Mouse (Mus musculus): ENCODE data around the gene L3mbtl3. TPM values are rescaled to one million over a fixed set of nuclear protein-coding genes. Genes with fewer than 3 reads are reported as not detected.

Gene L3mbtl3
- polyA plus RNA-seq, 1 experiment from 2014 or later = 12.2 TPM

DNA sequence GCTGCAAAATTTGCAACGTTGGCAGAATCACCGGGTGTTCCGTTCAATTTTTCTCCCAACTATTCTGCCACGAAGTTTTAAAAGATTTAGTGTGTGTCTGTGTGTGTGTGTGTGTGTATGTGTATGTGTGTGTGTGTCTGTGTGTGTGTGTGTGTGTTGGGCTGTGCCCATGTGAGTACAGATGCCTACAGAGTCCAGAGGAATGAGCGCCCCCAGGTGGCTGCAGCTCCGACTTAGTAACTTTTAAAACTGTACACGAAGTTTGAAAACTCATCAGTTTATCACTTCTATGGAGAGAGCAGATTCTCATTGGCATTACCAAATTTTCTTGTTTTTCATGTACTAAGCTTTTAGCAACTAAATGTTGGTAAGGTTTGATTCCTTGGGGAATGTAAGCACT, 78.1 kb downstream of the L3mbtl3 start:
- no peak overlapping the region for H3K4me3 ChIP-seq
- no peaks in the 10 kb centered on the region for H3K4me1 ChIP-seq (replicated peaks)
- H3K27me3 ChIP-seq (replicated peaks) = no peaks in the 10 kb centered on the region
- peaks cover 24% of the 10 kb centered on the region for H3K36me3 ChIP-seq
- H3K9ac ChIP-seq = no peak overlapping the region
- no peak for ATAC-seq (ENCODE audit: insufficient number of reproducible peaks, low FRiP score)
- WGBS = 84% methylated on average over 7 of the region's 7 CpGs
- H3K9me3 ChIP-seq (replicated peaks) = no peaks in the 10 kb centered on the region
- no peak overlapping the region for H3K27ac ChIP-seq (ENCODE audit: poor library complexity, severe bottlenecking)
- no peak overlapping the region for H3K4me2 ChIP-seq

DNA sequence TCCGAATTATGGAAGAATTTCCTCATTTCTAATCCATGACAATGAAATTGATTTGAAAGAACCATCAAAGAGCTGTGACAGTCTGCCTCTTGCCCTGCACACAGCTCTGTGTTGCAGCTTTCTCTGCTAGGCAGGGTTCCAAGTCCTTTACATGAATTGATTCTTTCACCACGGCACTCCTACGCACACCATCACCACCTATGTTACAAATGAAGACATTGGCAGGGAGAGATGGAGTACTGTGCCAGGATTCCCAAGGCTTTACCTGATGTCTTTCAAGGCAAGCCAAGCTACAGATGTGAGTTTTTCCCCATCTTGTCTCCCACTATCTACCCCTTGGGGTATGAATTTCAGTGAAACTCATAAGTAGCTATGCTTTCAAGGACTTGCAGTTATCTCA, 78.6 kb downstream of the L3mbtl3 start:
- no peak overlapping the region for H3K4me3 ChIP-seq
- ATAC-seq (ENCODE audit: insufficient number of reproducible peaks, low FRiP score) = no peak
- no peak overlapping the region for H3K27ac ChIP-seq (ENCODE audit: poor library complexity, severe bottlenecking)
- no peaks in the 10 kb centered on the region for H3K27me3 ChIP-seq (replicated peaks)
- no peak overlapping the region for H3K9ac ChIP-seq
- peaks cover 26% of the 10 kb centered on the region for H3K36me3 ChIP-seq
- H3K9me3 ChIP-seq (replicated peaks) = no peaks in the 10 kb centered on the region
- no peaks in the 10 kb centered on the region for H3K4me1 ChIP-seq (replicated peaks)
- WGBS = 71% methylated on average over 3 of the region's 3 CpGs
- no peak overlapping the region for H3K4me2 ChIP-seq

DNA sequence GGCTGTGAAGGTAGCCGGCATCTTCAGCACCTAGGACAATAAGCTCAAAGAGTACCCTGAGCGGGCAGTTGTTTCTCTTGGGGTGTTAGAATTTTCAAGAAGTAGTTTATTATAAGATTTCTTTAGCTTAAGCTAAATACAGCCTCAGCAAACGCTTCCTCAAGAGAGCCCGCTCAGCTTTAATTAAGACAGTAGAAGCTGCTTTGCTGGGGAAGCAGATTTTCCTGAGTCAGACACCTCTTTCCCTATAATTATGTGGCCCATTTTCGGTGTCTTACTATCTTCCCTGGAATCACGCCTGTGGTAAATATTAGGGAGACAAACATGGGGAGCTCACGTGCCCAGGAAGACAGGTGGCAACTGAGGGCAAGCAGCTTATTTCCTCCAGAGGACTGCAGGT, 88.6 kb downstream of the L3mbtl3 start:
- H3K9me3 ChIP-seq (replicated peaks) = no peaks in the 10 kb centered on the region
- H3K27ac ChIP-seq (ENCODE audit: poor library complexity, severe bottlenecking) = no peak overlapping the region
- H3K4me2 ChIP-seq = no peak overlapping the region
- WGBS = 90% methylated on average over 7 of the region's 7 CpGs
- no peak for ATAC-seq (ENCODE audit: insufficient number of reproducible peaks, low FRiP score)
- H3K27me3 ChIP-seq (replicated peaks) = no peaks in the 10 kb centered on the region
- no peaks in the 10 kb centered on the region for H3K4me1 ChIP-seq (replicated peaks)
- H3K36me3 ChIP-seq = peaks cover 29% of the 10 kb centered on the region
- H3K4me3 ChIP-seq = no peak overlapping the region
- H3K9ac ChIP-seq = no peak overlapping the region

DNA sequence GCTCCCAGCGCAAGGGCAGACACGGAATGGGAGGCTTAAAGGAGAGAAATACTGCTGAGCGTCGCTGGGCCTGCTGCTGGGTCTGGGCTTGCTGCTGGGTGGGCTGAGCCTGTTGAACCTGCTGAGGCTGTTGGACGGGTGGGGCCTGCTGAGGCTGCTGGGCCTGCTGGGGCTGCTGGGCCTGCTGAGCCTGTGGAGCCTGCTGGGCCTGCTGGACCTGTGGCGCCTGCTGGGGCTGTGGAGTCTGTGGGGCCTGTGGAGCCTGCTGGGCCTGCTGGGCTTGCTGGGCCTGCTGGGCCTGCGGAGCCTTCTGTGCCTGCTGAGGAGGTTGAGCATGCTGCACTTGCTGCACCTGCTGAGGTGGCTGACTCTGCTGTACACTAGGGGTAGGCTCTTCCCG, 95.8 kb downstream of the L3mbtl3 start:
- H3K36me3 ChIP-seq = peaks cover 38% of the 10 kb centered on the region
- ATAC-seq (ENCODE audit: insufficient number of reproducible peaks, low FRiP score) = no peak
- 64% methylated on average over 8 of the region's 8 CpGs for WGBS

DNA sequence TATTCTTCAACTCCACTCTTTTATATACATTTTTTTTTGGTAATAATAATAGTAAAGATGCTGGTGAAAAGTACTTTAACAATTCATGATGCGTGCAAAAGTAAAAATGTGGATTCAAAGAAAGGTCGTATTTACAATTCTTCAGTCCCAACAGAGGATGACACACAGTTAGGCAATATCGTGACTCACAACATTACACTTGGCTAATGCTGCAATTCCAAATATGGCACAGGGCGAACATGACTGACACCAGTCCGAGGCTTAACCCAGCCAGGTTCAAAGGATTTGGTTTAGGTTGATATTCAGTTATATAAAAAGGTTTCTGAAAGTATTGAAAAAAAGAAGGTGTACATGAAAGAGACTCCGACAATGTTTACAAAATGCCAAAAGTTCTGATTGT, 100.4 kb downstream of the L3mbtl3 start:
- H3K4me1 ChIP-seq (replicated peaks) = no peaks in the 10 kb centered on the region
- no peak overlapping the region for H3K4me3 ChIP-seq
- H3K9ac ChIP-seq = no peak overlapping the region
- H3K27ac ChIP-seq (ENCODE audit: poor library complexity, severe bottlenecking) = no peak overlapping the region
- no peak for ATAC-seq (ENCODE audit: insufficient number of reproducible peaks, low FRiP score)
- WGBS = 89% methylated on average over 6 of the region's 6 CpGs
- H3K36me3 ChIP-seq = peaks cover 38% of the 10 kb centered on the region
- no peaks in the 10 kb centered on the region for H3K27me3 ChIP-seq (replicated peaks)
- H3K4me2 ChIP-seq = no peak overlapping the region
- H3K9me3 ChIP-seq (replicated peaks) = no peaks in the 10 kb centered on the region

More for the DNA sequence above, 95.8 kb downstream of the L3mbtl3 start:
- Histone ChIP-seq H3K9me3 (replicated peaks) (no peaks in the 10 kb centered on the region), H3K9ac (no peak overlapping the region), H3K4me3 (no peak overlapping the region), H3K4me2 (no peak overlapping the region), H3K27me3 (replicated peaks) (no peaks in the 10 kb centered on the region), H3K4me1 (replicated peaks) (no peaks in the 10 kb centered on the region), H3K27ac (ENCODE audit: poor library complexity, severe bottlenecking) (no peak overlapping the region)

DNA sequence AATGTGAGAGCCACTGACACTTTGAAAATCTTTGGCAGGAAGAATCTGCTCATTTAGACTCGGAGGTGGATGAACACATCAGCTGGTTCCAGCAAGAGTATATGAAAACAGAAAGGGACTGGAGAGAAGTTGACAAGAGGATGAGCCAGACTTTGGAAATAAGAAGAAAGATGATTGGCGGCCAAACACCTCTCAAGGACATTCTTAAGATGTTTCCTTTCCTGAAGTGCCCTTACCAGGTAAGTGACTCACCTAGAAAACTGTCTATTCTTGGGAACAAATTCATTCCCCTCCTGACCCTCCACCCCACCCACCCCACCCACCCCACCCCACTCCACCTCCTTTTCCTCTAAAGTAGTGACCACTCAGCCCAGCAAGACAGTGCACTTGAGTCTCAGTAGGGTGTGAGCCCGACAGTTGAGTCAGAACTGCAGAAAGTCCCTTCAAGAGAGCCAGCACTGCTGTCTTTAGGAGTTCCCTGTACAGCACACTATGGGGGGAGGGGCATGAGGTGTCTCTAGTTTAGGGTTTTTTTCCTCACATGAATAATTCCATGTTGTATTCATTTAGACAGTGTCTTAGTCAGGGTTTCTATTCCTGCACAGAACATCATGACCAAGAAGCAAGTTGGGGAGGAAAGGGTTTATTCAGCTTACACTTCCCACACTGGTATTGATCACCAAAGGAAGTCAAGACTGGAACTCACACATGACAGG, 111.9 kb downstream of the L3mbtl3 start:
- no peaks in the 10 kb centered on the region for H3K36me3 ChIP-seq
- ATAC-seq (ENCODE audit: insufficient number of reproducible peaks, low FRiP score) = no peak

DNA sequence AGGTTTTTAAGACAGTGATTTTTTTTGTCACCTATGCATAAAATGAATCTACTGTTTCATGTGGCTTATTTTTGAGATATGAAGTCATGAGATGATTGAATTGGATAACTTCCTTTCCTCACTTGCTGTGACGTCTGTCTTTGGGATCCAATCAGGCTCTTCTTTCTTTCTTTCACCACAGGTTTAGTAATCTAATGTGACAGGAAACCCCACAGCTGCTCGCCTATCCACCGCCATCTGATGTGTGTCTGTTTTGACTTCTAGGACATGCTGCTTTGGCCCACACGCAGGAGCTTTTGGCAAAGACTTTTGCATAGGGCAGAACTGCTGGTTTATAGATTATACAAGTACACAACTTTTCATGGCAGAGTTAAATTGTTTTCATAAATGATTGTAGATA, 115.9 kb downstream of the L3mbtl3 start:
- H3K27me3 ChIP-seq (replicated peaks) = no peaks in the 10 kb centered on the region
- no peak overlapping the region for H3K27ac ChIP-seq (ENCODE audit: poor library complexity, severe bottlenecking)
- H3K4me3 ChIP-seq = no peak overlapping the region
- H3K9ac ChIP-seq = no peak overlapping the region
- WGBS = 52% methylated on average over 4 of the region's 4 CpGs
- no peaks in the 10 kb centered on the region for H3K9me3 ChIP-seq (replicated peaks)
- no peaks in the 10 kb centered on the region for H3K36me3 ChIP-seq
- H3K4me2 ChIP-seq = no peak overlapping the region
- ATAC-seq (ENCODE audit: insufficient number of reproducible peaks, low FRiP score) = no peak
- no peaks in the 10 kb centered on the region for H3K4me1 ChIP-seq (replicated peaks)

More for the DNA sequence above, 111.9 kb downstream of the L3mbtl3 start:
- Histone ChIP-seq H3K9ac (no peak overlapping the region), H3K27me3 (replicated peaks) (no peaks in the 10 kb centered on the region), H3K4me3 (no peak overlapping the region), H3K9me3 (replicated peaks) (no peaks in the 10 kb centered on the region), H3K4me1 (replicated peaks) (no peaks in the 10 kb centered on the region), H3K27ac (ENCODE audit: poor library complexity, severe bottlenecking) (no peak overlapping the region), H3K4me2 (no peak overlapping the region)
- 74% methylated on average over 3 of the region's 3 CpGs for WGBS

DNA sequence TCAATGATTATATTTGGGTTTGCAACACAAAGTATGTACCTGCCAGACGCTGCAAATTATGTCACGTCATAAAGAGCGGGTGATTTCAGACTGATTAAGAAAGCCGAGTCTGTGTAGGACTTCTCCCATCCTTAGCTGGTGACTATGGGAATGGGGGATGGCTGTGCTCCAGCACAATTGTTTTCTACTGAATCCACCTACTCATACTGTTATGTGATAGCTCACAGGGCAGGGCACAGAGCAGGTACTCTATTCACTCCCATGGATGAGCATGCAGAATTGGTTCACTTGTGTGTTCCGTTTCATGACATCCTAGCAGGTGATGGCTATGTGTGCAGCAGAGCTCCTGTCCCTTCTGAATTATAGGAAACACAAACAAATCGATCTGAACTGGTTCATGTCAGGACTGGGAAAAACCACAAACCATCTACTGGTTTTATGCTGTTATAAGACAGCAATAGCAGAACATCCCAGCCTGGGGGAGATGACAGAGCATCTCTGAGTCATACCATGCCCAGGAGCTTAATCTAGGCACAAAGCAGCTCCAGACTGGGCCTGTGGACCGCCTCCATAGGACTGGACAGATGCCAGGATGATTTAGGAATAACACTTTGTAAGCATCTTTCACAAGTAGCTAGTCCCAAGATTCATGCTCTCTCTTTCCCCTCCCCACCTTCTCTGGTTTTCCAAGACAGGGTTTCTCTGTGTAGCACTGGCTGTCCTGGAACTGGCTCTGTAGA, 126.2 kb downstream of the L3mbtl3 start:
- no peak overlapping the region for H3K9ac ChIP-seq
- H3K27me3 ChIP-seq (replicated peaks) = no peaks in the 10 kb centered on the region
- no peaks in the 10 kb centered on the region for H3K36me3 ChIP-seq
- H3K4me1 ChIP-seq (replicated peaks) = no peaks in the 10 kb centered on the region
- ATAC-seq (ENCODE audit: insufficient number of reproducible peaks, low FRiP score) = no peak
- H3K27ac ChIP-seq (ENCODE audit: poor library complexity, severe bottlenecking) = no peak overlapping the region
- WGBS = 72% methylated on average over 7 of the region's 7 CpGs
- H3K4me2 ChIP-seq = no peak overlapping the region
- no peak overlapping the region for H3K4me3 ChIP-seq
- no peaks in the 10 kb centered on the region for H3K9me3 ChIP-seq (replicated peaks)

DNA sequence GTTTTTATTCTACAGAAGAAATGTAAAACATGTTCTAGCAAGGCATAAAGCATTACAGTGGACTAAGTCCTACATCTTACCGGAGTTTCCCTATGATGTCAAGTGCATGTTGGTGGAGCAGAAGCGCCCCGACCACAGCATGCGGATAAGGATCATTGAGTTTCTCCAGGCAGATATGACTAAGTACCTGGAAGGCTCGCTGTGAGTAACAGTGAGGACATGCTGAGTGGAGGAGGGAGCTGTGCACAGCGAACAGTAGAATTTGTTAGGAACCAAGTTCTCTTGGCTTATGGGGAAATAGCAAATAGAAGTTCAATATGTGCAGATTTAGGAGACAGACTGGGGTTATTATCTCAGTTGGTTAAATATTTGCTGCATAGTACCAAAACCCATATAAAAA, 131.3 kb downstream of the L3mbtl3 start:
- H3K36me3 ChIP-seq = no peaks in the 10 kb centered on the region
- WGBS = 79% methylated on average over 6 of the region's 6 CpGs

DNA sequence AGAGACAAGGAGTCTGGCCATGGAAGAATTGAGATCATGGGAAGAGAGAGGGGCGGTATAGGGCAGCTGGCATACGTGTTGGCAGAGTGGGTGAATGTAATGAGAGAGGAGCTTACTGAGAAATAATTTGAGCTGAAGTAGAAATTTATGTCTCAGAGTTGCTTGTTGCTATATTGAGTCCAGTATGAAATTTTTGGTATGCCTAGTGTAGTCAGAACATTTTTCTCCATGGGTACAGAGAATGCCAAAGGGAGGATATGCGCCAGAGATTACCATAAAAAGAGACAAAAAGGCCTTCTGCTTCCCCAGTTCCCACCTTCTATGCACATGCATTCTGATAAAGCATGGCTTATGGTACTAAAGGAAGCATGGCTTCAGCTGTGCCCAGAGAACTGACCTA, 132.6 kb downstream of the L3mbtl3 start:
- Histone ChIP-seq H3K36me3 (no peaks in the 10 kb centered on the region), H3K9me3 (replicated peaks) (no peaks in the 10 kb centered on the region), H3K27me3 (replicated peaks) (no peaks in the 10 kb centered on the region), H3K4me1 (replicated peaks) (no peaks in the 10 kb centered on the region), H3K9ac (no peak overlapping the region), H3K4me2 (no peak overlapping the region), H3K4me3 (no peak overlapping the region), H3K27ac (ENCODE audit: poor library complexity, severe bottlenecking) (no peak overlapping the region)
- no peak for ATAC-seq (ENCODE audit: insufficient number of reproducible peaks, low FRiP score)
- WGBS = 84% methylated on average over 3 of the region's 3 CpGs

More for the DNA sequence above, 131.3 kb downstream of the L3mbtl3 start:
- no peaks in the 10 kb centered on the region for H3K27me3 ChIP-seq (replicated peaks)
- H3K9me3 ChIP-seq (replicated peaks) = no peaks in the 10 kb centered on the region
- H3K4me2 ChIP-seq = no peak overlapping the region
- no peaks in the 10 kb centered on the region for H3K4me1 ChIP-seq (replicated peaks)
- no peak overlapping the region for H3K9ac ChIP-seq
- no peak overlapping the region for H3K4me3 ChIP-seq
- ATAC-seq (ENCODE audit: insufficient number of reproducible peaks, low FRiP score) = no peak
- no peak overlapping the region for H3K27ac ChIP-seq (ENCODE audit: poor library complexity, severe bottlenecking)

DNA sequence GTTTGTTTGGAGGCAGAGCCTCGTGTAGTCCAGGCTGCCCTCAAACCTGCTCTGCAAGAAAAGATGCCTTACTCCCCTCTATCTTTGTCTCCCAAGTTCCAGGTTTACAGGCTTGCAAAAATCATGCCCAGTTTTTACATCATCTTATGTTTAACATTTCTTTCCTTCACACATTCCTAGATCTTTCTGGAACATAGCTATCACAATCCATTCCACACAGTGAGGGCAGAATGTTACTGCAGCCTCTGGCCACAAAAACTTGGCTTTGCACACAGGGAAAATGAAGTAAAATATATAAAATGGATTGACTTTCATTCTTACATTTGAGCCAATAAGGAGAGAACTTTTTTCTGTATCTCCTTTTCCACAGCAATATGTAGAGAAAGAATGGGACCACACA, 136.7 kb downstream of the L3mbtl3 start:
- ATAC-seq (ENCODE audit: insufficient number of reproducible peaks, low FRiP score) = no peak
- H3K9ac ChIP-seq = no peak overlapping the region
- 77% methylated on average over 1 of the region's 1 CpGs for WGBS

More for the DNA sequence above, 136.7 kb downstream of the L3mbtl3 start:
- Histone ChIP-seq H3K9me3 (replicated peaks) (no peaks in the 10 kb centered on the region), H3K4me2 (no peak overlapping the region), H3K4me3 (no peak overlapping the region), H3K4me1 (replicated peaks) (no peaks in the 10 kb centered on the region), H3K27me3 (replicated peaks) (no peaks in the 10 kb centered on the region), H3K36me3 (no peaks in the 10 kb centered on the region), H3K27ac (ENCODE audit: poor library complexity, severe bottlenecking) (no peak overlapping the region)

Data from heart, embryonic 12.5 days (tissue).